Mouse (Mus musculus): Measurements from ENCODE around the gene Kctd20. TPM values are rescaled to one million over a fixed set of nuclear protein-coding genes. Genes with fewer than 3 reads are reported as not detected.

The Kctd20 gene
- 37.6 and 38.3 TPM in 2 replicates for polyA plus RNA-seq (2015; fragmentation: Nextera tagmentation; extraction: Ambion mirVana)

- ATAC-seq (ENCODE audit: low FRiP score, low TSS enrichment) (peak; percentile 90), DNase-seq (ENCODE audit: low spot score) (peak; percentile 96)
- H3K36me3 ChIP-seq (ENCODE audit: control insufficient read depth, insufficient read depth, low read length): no peaks in the 10 kb centered on the region
- peak within 1 kb of the TSS; percentile 98 for H3K27ac ChIP-seq (replicated peaks)
- H3K4me3 ChIP-seq (ENCODE audit: low read depth, low read length): peak within 1 kb of the TSS; percentile 75
- H3K4me1 ChIP-seq (replicated peaks; ENCODE audit: control insufficient read depth, insufficient read depth): no peaks in the 10 kb centered on the region
- WGBS: under 1% methylated on average over 64 of the region's 80 CpGs
- H3K9ac ChIP-seq (ENCODE audit: low read length): peak within 1 kb of the TSS; percentile 87
- H3K9me3 ChIP-seq (ENCODE audit: control insufficient read depth, low read length): no peaks in the 10 kb centered on the region
- TF ChIP-seq EP300 (optimal IDR thresholded peaks at IDR 0.05): no peak
- TF ChIP-seq CTCF (IDR thresholded peaks at IDR 0.05; ENCODE audit: low read depth): no peak
- no peaks in the 10 kb centered on the region for H3K27me3 ChIP-seq (ENCODE audit: control insufficient read depth, insufficient read depth, low read length)
- peak within 1 kb of the TSS; percentile 76 for H3K4me2 ChIP-seq (replicated peaks; ENCODE audit: low read depth)
Observed at GRCm38 (mm10) chr17:28951831-28952799, at the start of gene Kctd20. Gene Kctd20 (plus strand): TSS chr17:28951950.

GRCm38 (mm10) chr17:28904546-28905376 lies 47.0 kb upstream of the Kctd20 start:
- no peak overlapping the region for H3K9ac ChIP-seq (ENCODE audit: low read length)
- H3K36me3 ChIP-seq (ENCODE audit: control insufficient read depth, insufficient read depth, low read length): no peaks in the 10 kb centered on the region
- no peaks in the 10 kb centered on the region for H3K27me3 ChIP-seq (ENCODE audit: control insufficient read depth, insufficient read depth, low read length)
- TF ChIP-seq EP300 (optimal IDR thresholded peaks at IDR 0.05) (no peak), CTCF (IDR thresholded peaks at IDR 0.05; ENCODE audit: low read depth) (peak; percentile 84)
- no peak overlapping the region for H3K4me3 ChIP-seq (ENCODE audit: low read depth, low read length)
- DNase-seq (ENCODE audit: low spot score) (peak; percentile 72), ATAC-seq (ENCODE audit: low FRiP score, low TSS enrichment) (peak; percentile 30; the same call in 1 of the 2 replicates)
- H3K27ac ChIP-seq (replicated peaks): no peak overlapping the region
- H3K4me2 ChIP-seq (replicated peaks; ENCODE audit: low read depth): no peak overlapping the region
- 28% methylated on average over 23 of the region's 23 CpGs for WGBS
- no peaks in the 10 kb centered on the region for H3K9me3 ChIP-seq (ENCODE audit: control insufficient read depth, low read length)
- H3K4me1 ChIP-seq (replicated peaks; ENCODE audit: control insufficient read depth, insufficient read depth): no peaks in the 10 kb centered on the region

GRCm38 (mm10) chr17:28905377-28905916 lies 46.3 kb upstream of the Kctd20 start:
- no peak for ATAC-seq (ENCODE audit: low FRiP score, low TSS enrichment)
- Histone ChIP-seq H3K27ac (replicated peaks) (no peak overlapping the region), H3K4me1 (replicated peaks; ENCODE audit: control insufficient read depth, insufficient read depth) (no peaks in the 10 kb centered on the region), H3K4me3 (ENCODE audit: low read depth, low read length) (no peak overlapping the region), H3K27me3 (ENCODE audit: control insufficient read depth, insufficient read depth, low read length) (no peaks in the 10 kb centered on the region), H3K9ac (ENCODE audit: low read length) (no peak overlapping the region), H3K9me3 (ENCODE audit: control insufficient read depth, low read length) (no peaks in the 10 kb centered on the region), H3K36me3 (ENCODE audit: control insufficient read depth, insufficient read depth, low read length) (no peaks in the 10 kb centered on the region), H3K4me2 (replicated peaks; ENCODE audit: low read depth) (no peak overlapping the region)
- 65% methylated on average over 13 of the region's 13 CpGs for whole genome bisulfite sequencing
- DNase-seq (ENCODE audit: low spot score): no peak
- TF ChIP-seq EP300 (optimal IDR thresholded peaks at IDR 0.05) (no peak), CTCF (IDR thresholded peaks at IDR 0.05; ENCODE audit: low read depth) (no peak)

GRCm38 (mm10) chr17:28907959-28908358 lies 43.8 kb upstream of the Kctd20 start:
- no peaks in the 10 kb centered on the region for H3K27me3 ChIP-seq (ENCODE audit: control insufficient read depth, insufficient read depth, low read length)
- no peaks in the 10 kb centered on the region for H3K36me3 ChIP-seq (ENCODE audit: control insufficient read depth, insufficient read depth, low read length)
- ATAC-seq (ENCODE audit: low FRiP score, low TSS enrichment) (no peak), DNase-seq (ENCODE audit: low spot score) (no peak)
- WGBS: 75% methylated on average over 7 of the region's 7 CpGs
- H3K4me3 ChIP-seq (ENCODE audit: low read depth, low read length): no peak overlapping the region
- no peaks in the 10 kb centered on the region for H3K9me3 ChIP-seq (ENCODE audit: control insufficient read depth, low read length)
- no peak overlapping the region for H3K9ac ChIP-seq (ENCODE audit: low read length)
- TF ChIP-seq EP300 (optimal IDR thresholded peaks at IDR 0.05) (no peak), CTCF (IDR thresholded peaks at IDR 0.05; ENCODE audit: low read depth) (no peak)
- H3K27ac ChIP-seq (replicated peaks): no peak overlapping the region
- no peaks in the 10 kb centered on the region for H3K4me1 ChIP-seq (replicated peaks; ENCODE audit: control insufficient read depth, insufficient read depth)
- no peak overlapping the region for H3K4me2 ChIP-seq (replicated peaks; ENCODE audit: low read depth)

GRCm38 (mm10) chr17:28909252-28909941 lies 42.4 kb upstream of the Kctd20 start:
- Histone ChIP-seq H3K4me1 (replicated peaks; ENCODE audit: control insufficient read depth, insufficient read depth) (no peaks in the 10 kb centered on the region), H3K27me3 (ENCODE audit: control insufficient read depth, insufficient read depth, low read length) (no peaks in the 10 kb centered on the region), H3K27ac (replicated peaks) (no peak overlapping the region), H3K9ac (ENCODE audit: low read length) (0 out of 2 replicates have a peak overlapping the region, but pooled peaks have one; percentile 48), H3K9me3 (ENCODE audit: control insufficient read depth, low read length) (no peaks in the 10 kb centered on the region), H3K4me3 (ENCODE audit: low read depth, low read length) (peak overlapping the region; percentile 4; the same call in 1 of the 2 replicates), H3K36me3 (ENCODE audit: control insufficient read depth, insufficient read depth, low read length) (no peaks in the 10 kb centered on the region), H3K4me2 (replicated peaks; ENCODE audit: low read depth) (peak overlapping the region; percentile 47)
- no peak for TF ChIP-seq EP300 (optimal IDR thresholded peaks at IDR 0.05)
- peak; percentile 78 for TF ChIP-seq CTCF (IDR thresholded peaks at IDR 0.05; ENCODE audit: low read depth)
- DNase-seq (ENCODE audit: low spot score) (peak; percentile 76), ATAC-seq (ENCODE audit: low FRiP score, low TSS enrichment) (no peak)
- WGBS: 16% methylated on average over 29 of the region's 29 CpGs
